Mouse (Mus musculus) stomach, embryonic 16.5 days (tissue): ENCODE measurements at regions not wholly inside any gene's neighbourhood (a gene's known extent, or its start where the extent isn't known, plus 50 kb on each side); places are given as distances from the start of the nearest gene placed in this dataset.

Experiments
- ATAC-seq: fragments of 200-750 bp; cut with Nextera tagmentation; 2 replicates; pipeline ENCODE4 v1.8.0; 2017; ENCODE audit warnings: moderate number of reproducible peaks, moderate TSS enrichment; ENCODE audit not compliant: insufficient read depth, low FRiP score
- H3K27ac ChIP-seq: fragments of 300-500 bp; sonication (generic); 2 replicates; pipeline ENCODE4 v1.5.1; 2014; ENCODE audit warnings: low read length
- H3K27me3 ChIP-seq: fragments of 300-500 bp; sonication (generic); 2 replicates; pipeline ENCODE4 v1.6.1; 2014; ENCODE audit warnings: low read length, control low read depth, mixed read lengths; ENCODE audit not compliant: control insufficient read depth, insufficient read depth
- H3K36me3 ChIP-seq: fragments of 300-500 bp; sonication (generic); 2 replicates; pipeline ENCODE4 v1.6.1; 2014; ENCODE audit warnings: low read length; ENCODE audit not compliant: control insufficient read depth, insufficient read depth
- H3K4me1 ChIP-seq: fragments of 300-500 bp; sonication (generic); 2 replicates; pipeline ENCODE4 v1.6.1; 2014; ENCODE audit warnings: low read length, control low read depth, mixed read lengths; ENCODE audit not compliant: control insufficient read depth, insufficient read depth
- H3K4me2 ChIP-seq: fragments of 300-500 bp; sonication (generic); 2 replicates; pipeline ENCODE4 v1.6.1; 2014; ENCODE audit warnings: low read depth, low read length, mixed read lengths
- H3K4me3 ChIP-seq: fragments of 300-500 bp; sonication (generic); replicated peaks from 2 replicates; pipeline ENCODE4 v1.5.1; 2014; ENCODE audit warnings: mild to moderate bottlenecking, low read length
- H3K9ac ChIP-seq: fragments of 300-500 bp; sonication (generic); 2 replicates; pipeline ENCODE4 v1.6.1; 2014; ENCODE audit warnings: low read length
- H3K9me3 ChIP-seq: fragments of 300-500 bp; sonication (generic); replicated peaks from 2 replicates; pipeline ENCODE4 v1.6.1; 2016; ENCODE audit warnings: low read length, control low read depth; ENCODE audit not compliant: control insufficient read depth
- WGBS: fragments of 180-500 bp; shearing (Covaris S2); extraction: QIAGEN DNeasy Blood & Tissue Kit; methylation state at CpG from one replicate; pipeline ENCODE4 v1.1.7; 2014; 5-methylcytosine and 5-hydroxymethylcytosine counted together

DNA sequence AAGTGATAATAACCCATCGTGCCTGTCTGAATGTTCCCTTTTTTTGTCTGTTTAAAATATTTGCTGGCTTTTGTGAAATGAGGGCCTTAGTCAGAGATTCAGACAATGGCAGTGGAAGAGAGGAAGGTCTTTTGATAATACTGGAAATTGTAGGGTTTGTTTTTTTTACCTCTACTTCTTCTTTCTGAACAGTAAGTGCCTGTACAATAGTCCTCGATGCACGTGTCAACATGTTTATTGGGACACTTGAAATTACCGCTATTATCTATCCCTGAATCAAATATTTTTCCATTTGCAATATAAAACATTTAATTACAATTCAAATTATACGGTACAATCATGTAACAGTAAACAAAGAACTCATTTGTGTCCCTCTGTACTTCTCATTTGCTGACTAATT is 733.5 kb downstream of the Fam19a2 start:
- Histone ChIP-seq H3K4me3 (no peak overlapping the region), H3K9ac (no peak overlapping the region), H3K27ac (no peak overlapping the region), H3K36me3 (no peaks in the 10 kb centered on the region), H3K27me3 (no peaks in the 10 kb centered on the region), H3K4me2 (no peak overlapping the region), H3K9me3 (no peaks in the 10 kb centered on the region), H3K4me1 (no peaks in the 10 kb centered on the region)
- 86% methylated on average over 5 of the region's 5 CpGs for WGBS
- no peak for ATAC-seq

DNA sequence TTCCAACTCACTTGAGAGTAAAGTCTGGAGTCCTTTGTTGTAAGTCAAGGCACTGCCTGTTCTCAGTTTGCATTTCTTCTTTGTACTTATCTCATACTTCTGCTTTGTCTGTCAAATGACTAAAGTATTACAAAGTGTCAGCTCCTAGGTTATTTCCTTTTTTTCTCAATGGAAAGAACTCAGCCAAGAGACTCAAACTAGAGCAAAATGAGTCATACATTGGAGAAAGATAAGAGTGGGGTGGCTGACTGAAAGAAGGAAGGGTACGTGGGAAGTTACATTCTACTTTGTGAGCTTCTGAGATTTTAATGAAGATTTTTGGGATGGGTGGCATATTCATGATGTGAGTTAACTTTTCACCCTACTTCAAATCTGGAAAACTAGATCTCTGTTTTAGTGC is 735.2 kb downstream of the Fam19a2 start:
- no peaks in the 10 kb centered on the region for H3K36me3 ChIP-seq
- no peaks in the 10 kb centered on the region for H3K9me3 ChIP-seq
- 63% methylated on average over 1 of the region's 1 CpGs for WGBS
- H3K27ac ChIP-seq, result no peak overlapping the region
- no peak overlapping the region for H3K4me2 ChIP-seq
- no peak for ATAC-seq
- H3K4me3 ChIP-seq, result no peak overlapping the region
- H3K27me3 ChIP-seq, result no peaks in the 10 kb centered on the region
- no peaks in the 10 kb centered on the region for H3K4me1 ChIP-seq
- H3K9ac ChIP-seq, result no peak overlapping the region

DNA sequence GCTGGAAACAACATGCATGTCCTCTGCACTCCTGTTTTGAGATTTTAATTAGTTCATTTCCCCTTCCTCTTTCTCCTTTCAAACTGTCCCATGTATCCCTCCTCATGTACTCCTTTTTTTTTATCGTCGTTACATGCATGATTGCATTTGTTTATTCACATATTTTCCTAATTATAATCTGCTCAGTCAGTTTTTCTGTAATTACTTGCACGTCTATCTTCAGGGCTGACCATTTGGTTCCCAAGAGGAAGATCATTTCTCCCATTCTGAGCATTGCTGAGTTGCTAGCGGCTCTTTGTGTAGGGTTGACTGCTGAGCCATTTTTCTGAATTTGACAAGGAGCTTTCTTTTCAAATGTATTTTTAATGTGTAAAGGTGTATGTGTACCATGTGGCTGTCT is 781.2 kb downstream of the Fam19a2 start:
- H3K4me1 ChIP-seq, result no peaks in the 10 kb centered on the region
- 81% methylated on average over 4 of the region's 4 CpGs for WGBS
- no peaks in the 10 kb centered on the region for H3K27me3 ChIP-seq
- no peak overlapping the region for H3K4me2 ChIP-seq
- no peak overlapping the region for H3K9ac ChIP-seq
- no peaks in the 10 kb centered on the region for H3K9me3 ChIP-seq
- no peak overlapping the region for H3K4me3 ChIP-seq
- ATAC-seq, result no peak
- no peaks in the 10 kb centered on the region for H3K36me3 ChIP-seq
- H3K27ac ChIP-seq, result no peak overlapping the region

DNA sequence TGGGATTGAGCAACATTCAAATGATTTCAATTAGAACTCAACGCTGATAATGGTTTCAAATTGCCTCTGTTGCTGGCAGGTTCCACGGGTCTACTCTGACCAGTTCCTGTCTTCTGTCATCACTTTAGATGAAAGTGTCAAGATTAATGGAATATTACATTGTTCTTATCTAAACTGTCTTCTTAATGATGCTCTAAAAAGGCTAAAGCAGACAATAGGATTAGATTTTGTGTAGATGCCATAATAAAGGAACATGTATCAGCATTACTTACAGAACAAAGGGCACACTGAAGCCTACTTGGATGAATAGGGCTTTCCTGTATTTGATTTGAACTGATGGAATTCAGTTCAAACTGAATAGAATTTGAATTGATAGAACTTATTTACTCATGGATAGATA is 782.0 kb downstream of the Fam19a2 start:
- Histone ChIP-seq H3K27ac (no peak overlapping the region), H3K4me3 (no peak overlapping the region), H3K27me3 (no peaks in the 10 kb centered on the region), H3K4me2 (no peak overlapping the region), H3K9me3 (no peaks in the 10 kb centered on the region), H3K4me1 (no peaks in the 10 kb centered on the region), H3K9ac (no peak overlapping the region), H3K36me3 (no peaks in the 10 kb centered on the region)
- ATAC-seq, result no peak
- WGBS, result 67% methylated on average over 2 of the region's 2 CpGs

DNA sequence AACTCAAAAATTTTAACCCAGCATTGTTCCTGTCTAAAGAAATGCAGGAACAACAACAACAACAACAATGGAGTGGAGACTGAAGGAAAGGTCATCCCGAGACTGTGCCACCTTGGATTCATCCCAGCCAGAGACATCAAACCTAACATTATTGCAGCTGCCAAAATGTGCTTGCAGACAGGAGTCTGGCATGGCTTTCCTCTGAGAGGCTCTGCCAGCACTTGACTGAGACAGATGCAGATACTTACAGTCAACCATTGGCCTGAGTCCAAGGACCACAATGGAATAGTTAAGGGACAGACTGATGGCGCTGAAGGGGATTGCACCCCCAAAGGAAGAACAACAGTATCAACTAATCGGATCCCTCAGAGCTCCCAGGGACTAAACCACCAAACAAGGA is 819.0 kb downstream of the Fam19a2 start:
- WGBS, result 64% methylated on average over 3 of the region's 3 CpGs
- no peaks in the 10 kb centered on the region for H3K27me3 ChIP-seq
- no peak for ATAC-seq
- no peak overlapping the region for H3K27ac ChIP-seq
- no peak overlapping the region for H3K4me2 ChIP-seq
- no peak overlapping the region for H3K9ac ChIP-seq
- H3K36me3 ChIP-seq, result no peaks in the 10 kb centered on the region
- no peaks in the 10 kb centered on the region for H3K4me1 ChIP-seq
- H3K4me3 ChIP-seq, result no peak overlapping the region
- no peaks in the 10 kb centered on the region for H3K9me3 ChIP-seq

DNA sequence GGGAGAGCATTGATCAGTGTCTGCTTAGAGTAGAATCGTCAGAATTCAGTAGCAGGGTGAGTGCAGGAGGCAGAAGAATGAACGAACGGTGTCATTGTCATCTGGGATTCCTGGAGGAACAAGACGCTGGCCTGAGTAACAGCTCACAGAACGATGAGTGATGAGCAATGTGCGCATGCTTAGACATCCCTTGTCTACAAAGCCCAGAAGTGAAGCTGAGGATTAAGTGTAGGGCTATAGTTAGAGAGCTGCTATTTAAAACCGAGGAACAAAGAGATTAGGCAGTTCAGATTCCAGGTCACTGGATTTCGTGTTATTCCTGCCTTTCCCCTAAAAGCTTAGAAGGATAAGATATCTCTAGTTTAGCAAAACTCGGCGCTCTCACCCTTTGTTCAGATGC is 826.8 kb downstream of the Fam19a2 start:
- ATAC-seq, result no peak
- no peaks in the 10 kb centered on the region for H3K36me3 ChIP-seq
- H3K4me1 ChIP-seq, result no peaks in the 10 kb centered on the region
- H3K27ac ChIP-seq, result no peak overlapping the region
- 67% methylated on average over 10 of the region's 10 CpGs for WGBS
- no peak overlapping the region for H3K4me2 ChIP-seq
- H3K9me3 ChIP-seq, result no peaks in the 10 kb centered on the region
- H3K4me3 ChIP-seq, result no peak overlapping the region
- H3K9ac ChIP-seq, result no peak overlapping the region
- no peaks in the 10 kb centered on the region for H3K27me3 ChIP-seq

DNA sequence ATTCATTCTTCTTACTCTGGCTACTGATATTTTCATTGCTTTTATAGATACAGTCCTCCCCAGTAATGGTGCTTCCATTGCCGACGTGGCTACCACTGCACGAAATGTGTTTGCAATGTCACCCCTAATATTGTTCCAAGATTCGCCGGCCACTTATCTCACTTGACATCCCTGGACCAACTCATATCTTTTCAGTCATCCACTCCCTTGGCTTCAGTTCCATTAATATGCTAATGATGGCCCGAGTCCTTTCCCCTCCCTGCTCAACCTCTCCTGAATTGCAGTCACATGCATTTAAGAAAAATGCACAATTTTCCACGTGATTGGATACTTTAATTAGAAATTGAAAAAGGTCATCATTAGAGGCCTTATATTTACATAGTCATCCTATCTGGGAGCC is 827.6 kb downstream of the Fam19a2 start:
- no peaks in the 10 kb centered on the region for H3K36me3 ChIP-seq
- H3K9ac ChIP-seq, result no peak overlapping the region
- 85% methylated on average over 7 of the region's 7 CpGs for WGBS
- H3K4me3 ChIP-seq, result no peak overlapping the region
- ATAC-seq, result no peak
- H3K9me3 ChIP-seq, result no peaks in the 10 kb centered on the region
- no peak overlapping the region for H3K4me2 ChIP-seq
- H3K27me3 ChIP-seq, result no peaks in the 10 kb centered on the region
- H3K27ac ChIP-seq, result no peak overlapping the region
- H3K4me1 ChIP-seq, result no peaks in the 10 kb centered on the region

DNA sequence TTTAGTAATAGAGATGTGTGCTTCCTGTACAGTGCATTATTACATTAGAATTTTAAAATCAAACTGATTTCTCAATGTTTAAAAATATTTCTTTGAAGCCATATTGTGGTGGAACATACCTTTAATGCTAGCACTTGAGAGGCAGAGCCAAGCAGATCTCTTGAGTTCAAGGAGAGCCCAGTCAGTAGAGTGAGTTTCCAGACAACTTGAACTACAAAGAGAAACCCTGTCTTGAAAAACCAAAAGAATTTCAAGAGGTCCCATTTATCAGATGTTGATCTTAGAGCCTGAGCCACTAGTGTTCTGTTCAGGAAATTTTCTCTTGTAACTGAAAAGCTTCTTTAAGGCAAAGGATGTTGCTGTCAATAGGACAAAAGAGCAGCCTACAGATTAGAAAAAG is 855.8 kb downstream of the Fam19a2 start:
- H3K9me3 ChIP-seq, result no peaks in the 10 kb centered on the region
- no peaks in the 10 kb centered on the region for H3K27me3 ChIP-seq
- H3K4me3 ChIP-seq, result no peak overlapping the region
- no peak for ATAC-seq
- H3K4me1 ChIP-seq, result no peaks in the 10 kb centered on the region
- no peak overlapping the region for H3K27ac ChIP-seq
- H3K9ac ChIP-seq, result no peak overlapping the region
- no peak overlapping the region for H3K4me2 ChIP-seq
- H3K36me3 ChIP-seq, result no peaks in the 10 kb centered on the region

DNA sequence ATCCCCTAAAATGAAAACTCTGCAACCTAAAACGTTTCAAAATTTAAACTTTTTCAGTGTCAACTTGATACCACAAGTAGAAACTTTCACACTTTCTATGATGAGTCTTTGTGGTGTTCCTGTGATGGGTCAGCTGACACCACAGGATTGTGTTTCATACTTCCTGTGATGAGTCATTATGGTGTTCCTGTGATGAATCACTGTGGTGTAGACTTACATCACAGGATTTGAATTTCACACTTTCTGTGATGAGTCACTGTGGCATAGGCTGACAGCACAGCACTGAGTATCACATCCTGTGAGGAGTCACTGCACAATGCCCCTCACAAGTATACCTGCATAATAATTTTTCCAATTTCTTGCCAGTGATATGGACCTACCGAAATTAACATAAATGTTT is 874.7 kb downstream of the Fam19a2 start:
- no peak overlapping the region for H3K9ac ChIP-seq
- WGBS, result 67% methylated on average over 2 of the region's 2 CpGs

DNA sequence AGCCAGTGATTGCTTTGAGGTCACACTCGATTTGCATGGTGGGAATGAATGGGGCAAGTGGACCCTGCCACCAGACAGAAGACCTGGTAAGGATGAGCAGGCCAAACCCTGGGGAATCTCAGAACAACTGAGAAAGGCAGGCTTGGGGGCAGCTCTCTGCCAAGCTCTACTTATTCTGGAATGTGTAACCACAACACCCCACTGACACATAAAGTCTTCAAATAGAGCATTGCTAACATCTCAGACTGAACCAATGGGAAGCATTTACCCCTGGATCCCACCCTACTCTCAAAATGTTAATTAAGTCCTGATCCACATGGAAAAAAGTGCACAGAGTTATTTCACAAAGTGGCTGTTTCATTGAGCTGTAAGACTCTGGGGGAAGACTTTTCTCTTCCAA is 878.5 kb downstream of the Fam19a2 start:
- no peak for ATAC-seq
- H3K4me1 ChIP-seq, result no peaks in the 10 kb centered on the region

More for the DNA sequence above, 874.7 kb downstream of the Fam19a2 start:
- Histone ChIP-seq H3K4me1 (no peaks in the 10 kb centered on the region), H3K4me3 (no peak overlapping the region), H3K4me2 (no peak overlapping the region), H3K27ac (no peak overlapping the region), H3K9me3 (no peaks in the 10 kb centered on the region), H3K36me3 (no peaks in the 10 kb centered on the region), H3K27me3 (no peaks in the 10 kb centered on the region)
- no peak for ATAC-seq

More for the DNA sequence above, 878.5 kb downstream of the Fam19a2 start:
- Histone ChIP-seq H3K4me3 (no peak overlapping the region), H3K27me3 (no peaks in the 10 kb centered on the region), H3K9ac (no peak overlapping the region), H3K4me2 (no peak overlapping the region), H3K9me3 (no peaks in the 10 kb centered on the region), H3K27ac (no peak overlapping the region), H3K36me3 (no peaks in the 10 kb centered on the region)
- WGBS, result 42% methylated on average over 1 of the region's 1 CpGs
